Mouse (Mus musculus) CD4-positive helper T cell, adult 2 months (primary cell): ENCODE data around the gene Gmds.

Experiments used
- DNase-seq: peaks from one replicate; pipeline ENCODE4 v3.0.0-alpha.2; 2012; ENCODE audit warnings: low read depth, missing footprints, low spot score

Gene Gmds

GRCm38 (mm10) chr13:32338513-32339365 is at the start of gene Gmds:
Gene Gmds, minus strand, starts transcription at chr13:32338740.
- DNase-seq: peak; percentile 95

GRCm38 (mm10) chr13:32385421-32386092 is 47.0 kb upstream of the Gmds start:
- DNase-seq: no peak

- DNase-seq: no peak
These were observed 43.9 kb upstream of the Gmds start for GRCm38 (mm10) chr13:32382227-32383010.

- DNase-seq: no peak
These were observed 40.1 kb upstream of the Gmds start for GRCm38 (mm10) chr13:32378634-32379033.

- DNase-seq: no peak
These were observed 34.0 kb upstream of the Gmds start for GRCm38 (mm10) chr13:32372531-32372883.

- no peak for DNase-seq
These were observed 33.5 kb upstream of the Gmds start for GRCm38 (mm10) chr13:32371874-32372530.

GRCm38 (mm10) chr13:32370751-32371150 is 32.2 kb upstream of the Gmds start:
- no peak for DNase-seq

GRCm38 (mm10) chr13:32370135-32370534 is 31.6 kb upstream of the Gmds start:
- DNase-seq: no peak

- no peak for DNase-seq
These were observed 616 bp downstream of the Gmds start for GRCm38 (mm10) chr13:32337735-32338512.

- DNase-seq: no peak
These were observed 20.2 kb downstream of the Gmds start for GRCm38 (mm10) chr13:32318309-32318708.

- DNase-seq: no peak
These were observed 21.2 kb downstream of the Gmds start for GRCm38 (mm10) chr13:32317354-32317753.

- DNase-seq: peak; percentile 67
These were observed 25.9 kb downstream of the Gmds start for GRCm38 (mm10) chr13:32312663-32313062.

- DNase-seq: no peak
These were observed 27.1 kb downstream of the Gmds start for GRCm38 (mm10) chr13:32311476-32311875.

- no peak for DNase-seq
These were observed 40.1 kb downstream of the Gmds start for GRCm38 (mm10) chr13:32298456-32298855.

- peak; percentile 11 for DNase-seq
These were observed 41.1 kb downstream of the Gmds start for GRCm38 (mm10) chr13:32297398-32297797.

- DNase-seq: no peak
These were observed 43.9 kb downstream of the Gmds start for GRCm38 (mm10) chr13:32294416-32295195.

GRCm38 (mm10) chr13:32272937-32273496 is 65.5 kb downstream of the Gmds start:
- no peak for DNase-seq

- no peak for DNase-seq
These were observed 68.8 kb downstream of the Gmds start for GRCm38 (mm10) chr13:32269757-32270156.

- DNase-seq: no peak
These were observed 69.3 kb downstream of the Gmds start for GRCm38 (mm10) chr13:32269261-32269660.

GRCm38 (mm10) chr13:32268284-32268683 is 70.3 kb downstream of the Gmds start:
- DNase-seq: no peak
